Mouse (Mus musculus) stomach, embryonic 14.5 days (tissue): ENCODE results near the gene Catsperg1. TPM values are rescaled to one million over a fixed set of nuclear protein-coding genes. Genes with fewer than 3 reads are reported as not detected.

Experiments used
- ATAC-seq: fragments of 200-750 bp; cut with Nextera tagmentation; 2 replicates; pipeline ENCODE4 v1.8.0; 2017; ENCODE audit warnings: low read depth, moderate TSS enrichment; ENCODE audit not compliant: insufficient number of reproducible peaks, insufficient read depth, low FRiP score
- H3K27ac ChIP-seq: fragments of 300-500 bp; sonication (generic); 2 replicates; pipeline ENCODE4 v1.5.1; 2014; ENCODE audit warnings: mild to moderate bottlenecking, low read length, moderate library complexity, mixed read lengths
- H3K27me3 ChIP-seq: fragments of 300-500 bp; sonication (generic); 2 replicates; pipeline ENCODE4 v1.6.1; 2014; ENCODE audit warnings: low read length, control low read depth, mixed read lengths; ENCODE audit not compliant: control insufficient read depth, insufficient read depth
- H3K36me3 ChIP-seq: fragments of 300-500 bp; sonication (generic); 2 replicates; pipeline ENCODE4 v1.6.1; 2014; ENCODE audit warnings: mild to moderate bottlenecking, control low read depth, low read length, moderate library complexity, mixed read lengths; ENCODE audit not compliant: control insufficient read depth, insufficient read depth
- H3K4me1 ChIP-seq: fragments of 300-500 bp; sonication (generic); 2 replicates; pipeline ENCODE4 v1.6.1; 2014; ENCODE audit warnings: low read length, control low read depth, mixed read lengths; ENCODE audit not compliant: control insufficient read depth, insufficient read depth
- H3K4me2 ChIP-seq: fragments of 300-500 bp; sonication (generic); replicated peaks from 2 replicates; pipeline ENCODE4 v1.6.1; 2014; ENCODE audit warnings: low read depth, low read length, control low read depth
- H3K4me3 ChIP-seq: fragments of 300-500 bp; sonication (generic); 2 replicates; pipeline ENCODE4 v1.5.1; 2014; ENCODE audit warnings: low read depth, low read length, control low read depth
- H3K9ac ChIP-seq: fragments of 300-500 bp; sonication (generic); replicated peaks from 2 replicates; pipeline ENCODE4 v1.6.1; 2014; ENCODE audit warnings: low read depth, mild to moderate bottlenecking, control low read depth, low read length, moderate library complexity, mixed read lengths
- H3K9me3 ChIP-seq: fragments of 300-500 bp; sonication (generic); 2 replicates; pipeline ENCODE4 v1.6.1; 2016; ENCODE audit warnings: low read depth, low read length, control low read depth; ENCODE audit not compliant: control insufficient read depth
- WGBS: fragments of 180-500 bp; shearing (Covaris S2); extraction: QIAGEN DNeasy Blood & Tissue Kit; methylation state at CpG from one replicate; pipeline ENCODE4 v1.1.7; 2014; 5-methylcytosine and 5-hydroxymethylcytosine counted together
- polyA plus RNA-seq: library from polyadenylated mRNA; unstranded; fragments of >200 nt; fragmentation: Nextera tagmentation; extraction: Ambion mirVana; gene quantifications from 2 replicates; pipeline ENCODE4 v1.2.1, GENCODE M21; 2014

Gene Catsperg1
- polyA plus RNA-seq, 1 experiment from 2014 or later, result 1.6 TPM

DNA sequence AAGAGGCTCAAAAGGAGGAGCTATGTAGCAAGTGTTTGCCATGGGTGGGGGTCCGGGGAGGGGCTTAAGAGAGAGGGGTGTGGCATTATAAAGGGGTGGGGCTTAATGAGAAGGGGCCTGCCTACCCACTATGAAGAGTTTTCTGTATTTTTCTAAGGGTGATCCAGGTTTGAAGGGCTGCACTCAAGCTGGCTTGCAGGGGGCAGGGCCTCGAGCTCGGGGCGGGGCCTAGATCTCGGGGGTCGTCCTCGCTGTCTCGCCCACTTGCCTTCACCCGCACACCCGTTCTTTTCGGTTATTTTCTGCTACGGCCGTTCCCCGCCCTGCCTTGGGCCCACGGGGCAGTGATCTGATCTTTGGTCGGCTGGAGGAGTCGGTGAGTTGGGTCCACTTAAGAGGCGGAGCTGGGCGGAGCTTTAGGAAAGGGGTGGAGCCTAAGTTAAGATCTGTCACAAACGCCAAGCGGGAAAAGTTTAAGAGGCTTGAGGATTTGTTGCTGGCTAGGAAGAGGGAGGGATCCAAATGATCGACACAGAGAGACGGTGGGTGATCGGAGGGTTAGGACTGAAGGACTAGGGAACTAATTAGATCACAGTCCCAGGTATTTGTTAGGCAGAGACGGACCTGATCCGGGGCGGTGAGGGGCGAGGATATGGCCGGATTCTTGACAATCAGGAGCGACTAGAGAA is 43.6 kb downstream of the Catsperg1 start, which contains the start of the genes Ggn and Spred3:
Ggn (plus strand) TSS at position 145 of the 689 bp plus-strand sequence.
Spred3 (minus strand) TSS at position 346 of the 689 bp plus-strand sequence.
- H3K4me2 ChIP-seq, result peak within 1 kb of the TSS; percentile 84
- H3K4me3 ChIP-seq, result peak within 1 kb of the TSS; percentile 63
- peaks cover 20% of the 10 kb centered on the region for H3K4me1 ChIP-seq
- no peaks in the 10 kb centered on the region for H3K9me3 ChIP-seq
- H3K9ac ChIP-seq, result peak within 1 kb of the TSS; percentile 33
- ATAC-seq, result peak; percentile 75
- H3K27ac ChIP-seq, result peak within 1 kb of the TSS; percentile 48; the same call in 1 of the 2 replicates
- peaks cover 21% of the 10 kb centered on the region for H3K36me3 ChIP-seq
- H3K27me3 ChIP-seq, result peaks cover 28% of the 10 kb centered on the region
- WGBS, result under 1% methylated on average over 30 of the region's 30 CpGs

DNA sequence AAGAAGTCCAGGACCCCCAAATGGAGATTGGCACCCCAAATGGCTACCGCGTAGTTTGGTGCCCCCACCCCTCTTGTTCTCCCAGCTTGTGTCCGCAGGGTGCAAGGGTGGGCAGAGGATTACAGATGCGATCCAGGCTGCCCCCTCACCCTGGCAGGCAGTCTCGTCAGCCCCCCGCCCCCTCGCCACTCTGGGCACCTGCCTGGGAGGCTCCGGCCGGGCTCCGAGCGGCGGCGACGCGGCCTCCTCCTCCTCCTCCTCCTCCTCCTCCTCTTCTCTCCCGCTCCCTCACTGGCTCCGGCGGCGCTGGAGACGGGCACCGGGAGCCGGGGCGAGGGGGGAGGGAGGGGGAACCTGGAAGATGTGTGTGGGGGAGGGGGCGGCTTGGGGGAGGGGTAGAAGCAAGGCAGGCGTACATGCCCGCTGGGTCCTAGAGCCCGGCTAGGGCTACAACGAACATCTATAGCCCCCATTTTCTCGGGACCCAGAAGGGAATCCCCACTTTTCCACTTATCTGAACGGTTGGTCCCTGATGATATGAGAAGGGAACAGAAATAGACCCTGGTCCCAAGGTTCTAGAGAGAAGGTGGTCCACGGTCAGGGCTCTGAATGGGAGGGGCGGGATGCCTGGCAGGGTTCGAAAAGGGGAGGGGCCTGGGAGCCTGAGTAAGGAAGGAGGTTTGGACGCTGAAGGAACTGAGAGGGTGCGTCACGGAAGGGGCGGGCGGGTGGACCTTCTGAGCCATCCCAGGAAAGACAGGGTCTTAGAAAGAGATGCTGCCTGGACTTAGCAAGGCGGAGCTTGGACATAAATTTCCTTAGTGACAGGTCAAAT is 44.4 kb downstream of the Catsperg1 start:
- H3K27ac ChIP-seq, result peak overlapping the region; percentile 48; the same call in 1 of the 2 replicates
- peaks cover 14% of the 10 kb centered on the region for H3K36me3 ChIP-seq
- H3K4me1 ChIP-seq, result peaks cover 20% of the 10 kb centered on the region
- under 1% methylated on average over 28 of the region's 39 CpGs for WGBS
- peak overlapping the region; percentile 63 for H3K4me3 ChIP-seq
- H3K9me3 ChIP-seq, result no peaks in the 10 kb centered on the region
- peaks cover 28% of the 10 kb centered on the region for H3K27me3 ChIP-seq
- peak overlapping the region; percentile 84 for H3K4me2 ChIP-seq
- ATAC-seq, result peak; percentile 81
- H3K9ac ChIP-seq, result peak overlapping the region; percentile 33

DNA sequence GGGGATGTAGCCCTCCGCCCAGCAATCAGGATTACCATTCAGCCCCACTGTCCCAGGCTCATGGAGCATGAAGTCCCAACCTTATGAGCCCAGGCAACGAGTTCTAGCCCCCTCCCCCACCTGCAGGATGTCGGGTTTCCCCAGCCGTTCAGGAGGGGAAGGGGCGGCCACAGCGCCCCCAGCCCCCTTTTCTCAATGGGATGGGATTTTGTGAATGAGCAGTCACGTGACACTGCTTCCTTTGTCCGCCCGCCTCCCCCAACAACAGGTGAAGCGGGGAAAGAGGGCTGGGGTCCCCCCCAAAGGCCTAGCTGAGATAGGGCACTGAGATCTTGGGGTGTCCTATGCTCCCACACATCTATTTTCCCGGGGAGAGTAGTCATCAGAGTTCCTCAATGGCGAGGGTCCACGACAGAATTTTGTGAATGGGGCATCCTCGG is 45.0 kb downstream of the Catsperg1 start:
- Histone ChIP-seq H3K27me3 (peaks cover 26% of the 10 kb centered on the region), H3K4me3 (peak overlapping the region; percentile 63), H3K4me2 (peak overlapping the region; percentile 84), H3K36me3 (peaks cover 8% of the 10 kb centered on the region), H3K9ac (peak overlapping the region; percentile 33), H3K4me1 (peaks cover 20% of the 10 kb centered on the region), H3K9me3 (no peaks in the 10 kb centered on the region), H3K27ac (no peak overlapping the region; the same call in 1 of the 2 replicates)
- ATAC-seq, result no peak
- under 1% methylated on average over 14 of the region's 14 CpGs for WGBS

DNA sequence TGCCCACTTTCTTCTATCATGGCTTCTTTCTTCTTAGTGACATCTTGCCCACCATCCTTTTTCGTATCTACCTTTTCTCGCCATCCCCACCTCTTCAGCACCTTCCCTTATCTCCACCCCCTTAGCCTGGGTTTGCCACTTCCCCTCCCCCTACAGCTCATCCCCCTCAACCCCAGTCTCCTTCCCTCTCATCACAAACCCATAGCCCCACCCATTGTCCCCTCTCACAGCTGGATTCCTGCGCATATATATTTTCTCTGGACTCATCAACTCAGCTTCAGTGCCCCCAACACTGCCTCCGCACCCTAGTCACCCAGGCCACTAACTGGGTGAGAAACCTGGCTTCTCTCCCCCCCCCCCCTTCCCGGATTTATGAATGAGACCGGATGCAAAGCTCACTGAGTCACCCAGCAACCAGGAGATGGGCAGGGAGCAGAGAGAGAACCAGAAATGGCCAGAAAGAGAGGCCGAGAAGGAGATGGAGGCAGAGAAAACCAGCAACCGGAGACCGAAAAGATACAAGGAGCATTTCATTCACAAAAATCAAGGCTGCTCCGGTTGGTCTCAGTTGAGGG is 45.6 kb downstream of the Catsperg1 start:
- H3K4me2 ChIP-seq, result peak overlapping the region; percentile 84
- peaks cover 2% of the 10 kb centered on the region; the same call in 1 of the 2 replicates for H3K36me3 ChIP-seq
- H3K9ac ChIP-seq, result no peak overlapping the region; the same call in 1 of the 2 replicates
- H3K4me1 ChIP-seq, result peaks cover 20% of the 10 kb centered on the region
- no peak overlapping the region for H3K27ac ChIP-seq
- ATAC-seq, result no peak
- 10% methylated on average over 10 of the region's 10 CpGs for WGBS
- peaks cover 22% of the 10 kb centered on the region for H3K27me3 ChIP-seq
- no peaks in the 10 kb centered on the region for H3K9me3 ChIP-seq
- H3K4me3 ChIP-seq, result peak overlapping the region; percentile 63

DNA sequence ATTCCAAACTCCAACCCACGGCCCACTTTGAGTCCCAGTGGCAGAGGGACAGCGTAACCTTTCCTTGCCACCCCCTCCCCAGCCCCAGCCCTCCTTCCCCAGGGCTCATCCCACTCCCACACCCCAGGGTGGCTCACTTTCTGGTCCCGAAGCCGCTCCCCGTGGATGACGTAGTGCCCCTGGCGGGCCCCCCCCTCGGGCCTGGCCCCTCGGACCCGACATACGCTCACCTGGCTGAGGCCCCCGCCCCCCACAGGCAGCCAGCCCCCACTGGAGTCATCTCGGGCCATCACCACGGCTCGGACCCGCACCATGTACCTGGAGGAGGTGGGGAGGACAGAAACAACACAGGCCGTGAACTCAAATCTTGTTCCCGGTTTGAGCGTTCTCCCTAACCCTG is 46.2 kb downstream of the Catsperg1 start:
- Histone ChIP-seq H3K4me3 (no peak overlapping the region), H3K27me3 (peaks cover 16% of the 10 kb centered on the region), H3K9ac (no peak overlapping the region), H3K4me1 (peaks cover 26% of the 10 kb centered on the region), H3K36me3 (no peaks in the 10 kb centered on the region; the same call in 1 of the 2 replicates), H3K4me2 (no peak overlapping the region), H3K9me3 (no peaks in the 10 kb centered on the region), H3K27ac (no peak overlapping the region)
- ATAC-seq, result no peak
- WGBS, result 21% methylated on average over 19 of the region's 19 CpGs

DNA sequence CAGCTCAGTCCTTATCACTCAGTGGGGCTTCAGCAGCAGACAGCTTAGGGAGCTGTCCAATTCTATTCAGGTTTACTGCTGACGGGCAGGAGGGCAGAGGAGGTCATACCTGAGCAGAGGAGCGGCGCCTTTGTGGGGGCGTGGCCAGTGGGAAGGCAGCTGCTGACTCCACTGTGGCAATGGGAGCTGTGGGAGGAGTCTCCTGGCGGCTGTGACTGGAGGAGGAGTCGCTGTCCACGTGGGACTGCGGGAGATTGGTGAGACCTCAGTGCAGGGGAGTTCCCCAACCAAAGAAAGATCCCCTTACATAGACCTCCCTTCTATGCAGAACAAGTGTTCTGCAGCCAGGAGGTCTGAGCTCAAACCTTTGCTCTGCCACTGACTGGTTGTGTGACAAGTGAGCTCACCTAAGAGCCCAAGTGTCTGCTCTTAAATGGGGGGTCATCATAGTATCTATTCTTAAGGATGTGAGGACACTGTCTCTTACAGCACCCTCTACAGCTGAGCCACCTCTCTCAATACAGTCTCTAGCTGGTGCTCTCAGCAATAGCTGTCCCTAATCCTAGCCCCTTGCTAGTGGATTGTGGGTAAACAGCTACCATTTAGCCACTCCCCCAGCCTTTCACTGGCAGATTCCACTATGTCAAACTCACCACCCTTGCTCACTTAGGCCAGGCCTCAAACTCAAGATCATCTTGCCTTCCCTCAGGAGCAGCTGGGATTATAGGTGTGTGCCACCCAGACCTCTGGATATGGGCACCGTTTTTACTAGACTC is 50.9 kb downstream of the Catsperg1 start:
- ATAC-seq, result peak; percentile 76
- 21% methylated on average over 9 of the region's 9 CpGs for WGBS

DNA sequence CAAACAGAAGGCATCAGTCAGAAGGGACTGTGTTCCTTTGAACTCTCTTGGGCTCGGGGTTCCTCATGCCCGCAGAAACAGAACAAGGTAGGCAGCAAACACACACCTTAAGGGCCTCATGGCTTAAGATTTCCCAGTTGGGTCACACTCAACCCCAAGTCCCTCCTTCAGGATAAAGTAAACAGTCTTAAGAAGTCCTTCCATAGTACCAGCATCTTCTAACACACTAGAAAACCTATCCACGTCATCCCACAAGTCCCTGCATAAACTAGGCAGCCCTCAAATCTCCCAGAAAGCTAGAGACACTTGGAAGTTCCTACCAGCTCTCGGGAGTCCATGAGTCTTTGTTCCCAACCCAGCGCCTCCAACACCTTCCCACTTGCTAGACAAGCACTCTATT is 51.5 kb downstream of the Catsperg1 start:
- WGBS, result 66% methylated on average over 5 of the region's 5 CpGs

More for the DNA sequence above, 50.9 kb downstream of the Catsperg1 start:
- no peaks in the 10 kb centered on the region for H3K9me3 ChIP-seq
- H3K9ac ChIP-seq, result no peak overlapping the region
- H3K4me3 ChIP-seq, result no peak overlapping the region
- 0 out of 2 replicates have a peak, but pooled peaks cover 9% of the 10 kb centered on the region for H3K27me3 ChIP-seq
- H3K36me3 ChIP-seq, result no peaks in the 10 kb centered on the region; the same call in 1 of the 2 replicates
- no peak overlapping the region for H3K4me2 ChIP-seq
- H3K27ac ChIP-seq, result no peak overlapping the region
- H3K4me1 ChIP-seq, result peaks cover 5% of the 10 kb centered on the region; the same call in 1 of the 2 replicates

More for the DNA sequence above, 51.5 kb downstream of the Catsperg1 start:
- no peak overlapping the region for H3K27ac ChIP-seq
- no peaks in the 10 kb centered on the region for H3K9me3 ChIP-seq
- H3K4me1 ChIP-seq, result peaks cover 5% of the 10 kb centered on the region; the same call in 1 of the 2 replicates
- H3K36me3 ChIP-seq, result no peaks in the 10 kb centered on the region; the same call in 1 of the 2 replicates
- H3K27me3 ChIP-seq, result 0 out of 2 replicates have a peak, but pooled peaks cover 6% of the 10 kb centered on the region
- no peak overlapping the region for H3K4me2 ChIP-seq
- H3K9ac ChIP-seq, result no peak overlapping the region
- H3K4me3 ChIP-seq, result no peak overlapping the region
- ATAC-seq, result no peak
